Mouse (Mus musculus) myocyte (in vitro differentiated cells): ENCODE data around the gene Gm5108.

ENCODE experiments used
- E2F4 ChIP-seq: IDR thresholded peaks from one replicate; pipeline ENCODE4 v1.6.1; 2011; ENCODE audit warnings: mild to moderate bottlenecking, control low read depth, moderate library complexity; ENCODE audit not compliant: insufficient read depth
- MAX ChIP-seq: IDR thresholded peaks from one replicate; pipeline ENCODE4 v1.6.1; 2011; ENCODE audit warnings: low read depth, mild to moderate bottlenecking, control low read depth
- MYOG ChIP-seq, 3 experiments: IDR thresholded peaks; one replicate each; pipeline ENCODE4 v1.6.1; 2011; ENCODE audit warnings: control low read depth in 2 of 3, low read depth in 2 of 3, mild to moderate bottlenecking in 2 of 3; ENCODE audit not compliant: insufficient read length in 2 of 3, control insufficient read depth in 1 of 3, insufficient read depth in 1 of 3
- POLR2A ChIP-seq: IDR thresholded peaks from one replicate; pipeline ENCODE4 v1.6.1; 2011; ENCODE audit warnings: low read depth, mild to moderate bottlenecking, control low read depth, moderate library complexity; ENCODE audit not compliant: insufficient read length
- POLR2AphosphoS2 ChIP-seq: IDR thresholded peaks from one replicate; pipeline ENCODE4 v1.6.1; 2011; ENCODE audit warnings: low read depth, control low read depth; ENCODE audit not compliant: insufficient read length
- SRF ChIP-seq: IDR thresholded peaks from one replicate; pipeline ENCODE4 v1.6.1; 2011; ENCODE audit warnings: low read depth; ENCODE audit not compliant: control insufficient read depth, insufficient read length
- TCF3 ChIP-seq: IDR thresholded peaks from one replicate; pipeline ENCODE4 v1.6.1; 2011; ENCODE audit warnings: low read depth, control low read depth; ENCODE audit not compliant: insufficient read length
- USF1 ChIP-seq: IDR thresholded peaks from one replicate; pipeline ENCODE4 v1.6.1; 2011; ENCODE audit warnings: low read depth, mild to moderate bottlenecking, control low read depth, moderate library complexity

GRCm38 (mm10) chr5:68011569-68011968, 70.1 kb downstream of the Gm5108 start:
- TF ChIP-seq POLR2AphosphoS2 (no peak), E2F4 (no peak), POLR2A (no peak), MAX (no peak), TCF3 (no peak), SRF (no peak), USF1 (no peak), MYOG (IDR thresholded peaks at IDR 0.05; ENCODE audit: control insufficient read depth in 1 of 3, insufficient read depth in 1 of 3, insufficient read length in 2 of 3, low read depth in 2 of 3) (no peak)
